Mouse (Mus musculus) yolk sac, embryonic 10.5 days (tissue): ENCODE results near the gene Zfp652.
A peak's percentile ranks its signal among the peaks of the same experiment; 100 is the strongest.

Source experiments
- DNase-seq: peaks from one replicate; pipeline ENCODE4 v3.0.0-alpha.2; 2017; ENCODE audit warnings: low spot score

Gene Zfp652

DNA sequence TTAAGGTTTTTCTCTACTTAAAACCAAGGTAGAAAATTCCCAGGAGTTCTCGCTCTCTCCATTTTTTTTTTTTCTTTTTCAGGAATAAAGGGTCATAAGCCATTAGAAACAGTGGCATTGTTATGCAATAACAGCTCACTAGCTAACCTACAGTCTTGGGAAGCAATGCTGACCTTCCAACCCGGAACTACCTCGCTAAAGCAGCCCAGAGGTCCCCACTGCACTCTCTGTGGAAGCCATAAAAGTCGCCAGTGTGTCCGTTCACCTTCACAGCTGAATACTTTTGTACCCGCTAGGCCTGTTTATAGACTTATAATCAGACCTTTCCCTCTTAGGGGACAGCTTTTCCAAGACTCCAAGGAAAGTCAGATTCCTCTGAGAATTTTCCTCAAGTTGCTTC lies 55.8 kb downstream of the Zfp652 start:
- DNase-seq: no peak

DNA sequence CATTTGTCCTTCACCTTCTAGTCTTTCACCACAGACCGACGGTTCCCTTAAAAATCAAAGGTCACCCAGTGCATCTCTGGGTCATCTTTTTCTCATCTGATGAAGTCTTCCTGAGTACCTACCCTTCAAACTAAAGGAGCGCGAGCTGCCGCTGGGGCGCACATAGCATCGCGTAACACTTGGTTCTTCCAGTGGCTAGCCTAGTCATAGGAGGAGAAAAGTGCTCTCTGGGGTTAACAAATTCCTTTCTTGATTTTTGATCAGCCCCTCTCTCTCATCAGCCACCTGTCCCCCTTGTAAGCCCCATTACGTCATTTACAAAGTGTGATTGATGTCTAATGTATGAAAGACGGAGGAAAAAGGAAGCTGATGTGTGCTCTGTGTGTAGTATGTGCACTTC lies 56.7 kb downstream of the Zfp652 start:
- DNase-seq: no peak

DNA sequence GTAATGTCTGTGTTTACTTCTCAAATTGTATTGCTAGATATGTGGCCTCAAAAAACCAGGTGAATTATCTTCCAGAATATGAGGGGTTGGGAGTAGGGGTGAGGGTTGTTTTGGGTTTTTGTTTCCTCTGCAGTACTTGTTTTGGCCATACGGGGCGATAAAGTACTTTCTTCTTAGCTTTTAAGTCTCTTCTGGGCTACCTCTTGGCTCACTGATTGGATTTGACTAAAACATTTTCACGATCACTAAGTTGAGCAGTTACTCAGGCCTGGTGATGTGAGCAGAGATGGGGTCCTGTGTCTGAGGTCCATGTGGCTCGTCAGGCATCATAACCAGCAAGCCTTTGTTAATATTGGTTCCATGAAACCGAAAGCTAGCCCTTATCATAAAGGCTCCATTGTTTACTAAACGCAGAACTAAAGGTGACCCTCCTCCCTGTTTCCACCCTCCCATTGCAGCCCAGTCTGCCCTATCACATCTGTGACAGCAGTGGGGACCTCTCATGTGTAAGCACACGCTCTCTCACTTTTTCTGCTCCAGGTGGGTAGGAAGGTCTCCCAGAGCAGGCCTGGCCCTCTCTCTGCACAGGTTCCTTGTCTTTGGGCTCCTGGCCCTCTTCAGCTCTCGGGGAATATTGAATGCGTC lies 58.4 kb downstream of the Zfp652 start:
- no peak for DNase-seq

DNA sequence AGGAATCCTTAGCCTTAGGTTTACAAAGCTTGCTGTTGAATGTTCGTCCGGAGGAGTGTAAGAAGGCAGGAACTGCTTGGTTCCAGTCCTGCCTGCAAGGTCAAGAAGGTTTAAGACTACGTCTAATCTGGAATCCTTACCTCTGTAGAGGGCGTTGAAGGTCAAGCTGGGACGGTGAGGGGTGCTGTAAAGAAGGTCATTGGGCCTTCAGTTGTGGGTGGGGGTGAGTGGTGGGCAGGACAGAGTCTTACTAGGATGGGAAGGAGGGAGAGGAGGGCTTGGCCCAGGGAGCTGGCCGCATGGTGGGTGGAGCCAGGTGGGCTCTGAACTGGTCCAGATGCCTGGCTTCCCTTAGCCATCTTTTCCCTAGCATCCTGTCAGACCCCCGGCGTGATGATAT lies 59.2 kb downstream of the Zfp652 start:
- DNase-seq: no peak

DNA sequence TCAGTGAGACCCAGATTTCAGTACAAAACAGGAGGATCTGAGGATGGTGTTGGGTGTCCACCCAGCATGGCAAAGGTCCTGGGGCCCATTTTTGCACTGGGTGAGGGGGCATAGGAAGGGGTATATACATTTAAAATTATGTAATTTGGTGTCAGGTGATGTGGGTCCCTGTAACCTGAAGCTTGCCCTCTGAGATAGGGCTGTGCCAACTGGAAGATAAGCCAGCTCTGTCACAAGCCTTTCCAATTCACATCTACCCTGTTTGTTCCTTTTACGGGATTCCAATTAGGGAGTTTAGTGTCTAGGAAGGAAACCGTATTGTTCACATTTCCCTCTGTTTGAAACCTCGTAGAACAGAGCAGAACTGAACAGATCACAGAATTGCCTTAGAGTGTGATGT lies 60.8 kb downstream of the Zfp652 start:
- DNase-seq: no peak

DNA sequence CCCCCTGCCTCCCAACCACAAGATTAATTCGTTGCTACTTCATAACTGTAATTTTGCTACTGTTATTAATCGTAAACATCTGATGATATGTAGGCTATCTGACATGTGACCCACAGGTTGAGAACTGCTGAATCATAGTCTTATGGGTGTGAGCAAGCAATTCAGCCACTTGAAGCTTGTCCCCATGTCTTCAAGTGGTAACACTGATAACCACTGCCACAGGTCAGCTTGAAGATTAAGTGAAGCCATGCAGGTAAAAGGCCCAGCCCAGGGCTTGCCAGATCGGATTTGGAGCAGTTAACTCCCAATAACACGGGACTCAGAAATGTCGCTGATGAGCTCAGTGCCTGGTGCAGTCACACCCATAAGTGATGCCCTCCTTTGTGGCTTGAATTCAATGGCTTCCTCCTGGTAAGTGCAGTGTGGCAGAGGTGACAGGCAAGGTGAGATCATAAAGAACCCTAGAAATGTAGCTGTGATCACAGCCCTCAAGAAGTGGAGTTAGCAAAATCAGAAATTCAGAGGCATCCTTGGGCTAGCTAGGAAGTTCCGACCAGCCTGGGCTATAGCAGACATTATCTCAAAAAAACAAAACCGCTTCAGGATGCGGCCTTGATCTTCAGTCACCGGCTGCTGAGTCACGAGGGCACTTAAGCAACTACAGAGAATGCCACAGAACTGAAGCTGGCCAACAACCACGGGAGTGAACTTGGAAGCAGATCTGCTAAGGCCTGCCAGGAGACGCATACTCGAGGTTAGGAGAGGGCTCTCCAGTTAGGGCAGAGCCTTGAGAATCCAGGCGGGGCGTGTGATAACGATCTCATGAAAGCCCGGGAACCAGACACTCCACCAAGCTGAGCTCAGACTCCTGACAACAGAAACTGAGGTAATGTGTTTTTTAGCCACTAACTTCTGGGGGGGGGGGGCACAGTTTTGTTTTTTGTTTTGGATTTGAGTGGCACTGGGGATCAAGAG lies 65.1 kb downstream of the Zfp652 start:
- peak; percentile 23 for DNase-seq

DNA sequence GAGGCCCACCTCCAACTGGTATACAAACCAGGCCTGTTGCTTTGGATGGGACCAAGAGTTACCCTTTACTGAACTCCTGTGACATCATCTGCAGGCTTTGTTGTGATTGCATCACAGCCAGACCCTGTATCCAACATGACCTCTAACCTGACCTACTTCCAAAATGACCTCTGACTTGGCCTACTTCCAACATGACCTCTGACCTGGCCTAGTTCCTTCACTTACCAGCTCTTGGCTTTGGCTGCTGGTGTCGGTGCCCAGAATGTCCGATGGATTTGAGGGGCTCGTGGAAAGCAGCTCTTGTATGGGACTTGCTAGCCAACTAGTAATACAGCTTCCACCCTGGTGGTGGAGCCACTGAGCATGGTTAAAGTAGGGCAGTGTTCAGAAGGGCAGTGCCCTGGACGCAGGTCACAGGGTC lies 66.4 kb downstream of the Zfp652 start:
- DNase-seq: peak; percentile 37

DNA sequence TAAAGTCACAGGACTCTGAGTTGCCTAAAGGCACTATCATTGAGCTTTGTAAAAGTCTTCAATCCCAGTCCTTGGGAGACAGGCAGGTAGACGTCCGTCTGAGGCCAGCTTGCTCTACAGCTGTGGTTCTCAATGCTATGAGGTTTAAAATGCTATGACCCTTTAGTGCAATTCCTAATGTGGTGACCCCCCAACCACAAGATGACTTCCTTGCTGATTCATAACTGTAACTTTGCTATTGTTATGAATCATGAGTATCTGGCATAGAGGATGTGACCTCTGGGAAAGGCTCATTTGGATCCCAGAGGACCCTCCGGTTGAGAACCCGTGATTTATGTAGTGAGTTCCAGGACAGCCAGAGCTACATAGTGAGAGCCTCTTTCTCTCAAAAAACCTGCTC lies 66.9 kb downstream of the Zfp652 start:
- no peak for DNase-seq

DNA sequence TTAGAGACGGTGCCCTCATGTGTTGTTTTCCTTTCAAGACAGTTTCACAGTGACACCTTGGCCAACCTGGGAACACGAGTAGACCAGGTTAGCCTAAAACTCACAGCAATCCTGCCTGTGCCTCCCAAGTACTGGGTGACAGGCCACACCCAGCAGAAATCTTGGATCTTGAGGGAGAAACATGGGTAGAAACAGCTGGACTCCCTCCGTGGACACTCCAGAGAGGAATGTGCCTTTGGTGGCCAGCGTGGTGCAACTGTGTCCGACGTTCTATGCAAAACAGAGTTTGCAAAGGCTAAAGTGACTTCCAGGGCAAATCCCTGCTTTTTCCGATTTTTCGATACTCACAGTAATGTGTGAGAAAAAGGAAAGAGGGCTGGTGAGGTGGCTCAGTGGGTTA lies 68.0 kb downstream of the Zfp652 start:
- DNase-seq: no peak

DNA sequence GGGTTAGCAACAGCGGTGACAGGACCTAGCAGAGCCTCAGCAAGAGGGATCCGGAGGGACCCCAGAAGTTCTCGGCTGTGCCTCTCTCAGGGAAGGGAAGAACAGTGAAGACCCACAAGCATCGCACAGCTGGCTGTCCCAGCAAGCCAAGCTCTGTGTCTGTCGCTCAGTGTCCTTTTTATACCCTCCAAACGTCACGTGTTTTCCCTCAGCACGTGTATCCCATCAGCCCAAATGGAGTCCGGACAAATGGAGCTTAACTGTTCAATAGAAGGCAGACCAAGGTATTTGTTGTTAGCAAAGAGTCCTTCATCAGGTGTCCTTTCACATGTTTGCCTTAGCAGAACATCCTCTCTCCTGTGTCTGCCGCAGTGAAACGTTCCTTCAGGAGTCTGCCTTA lies 69.1 kb downstream of the Zfp652 start:
- no peak for DNase-seq

DNA sequence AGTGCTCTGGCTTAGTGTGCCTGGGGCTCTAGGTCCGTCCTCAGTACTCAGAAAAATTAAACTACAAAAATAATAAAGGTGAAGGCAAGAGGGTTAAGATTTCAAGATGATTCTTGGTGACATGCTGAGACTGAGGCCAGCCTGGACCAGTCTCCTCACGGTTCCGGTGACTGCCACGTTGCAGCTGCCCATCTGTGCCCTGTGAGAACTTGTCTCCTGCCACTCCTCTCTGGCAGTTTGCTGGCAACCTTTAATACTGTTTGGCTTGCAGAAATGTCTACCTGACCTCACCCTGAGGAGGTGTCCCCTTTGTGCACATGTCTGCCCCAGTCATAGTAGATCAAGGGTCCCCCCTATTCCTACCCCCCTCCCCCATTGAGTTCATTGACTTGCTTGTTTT lies 71.0 kb downstream of the Zfp652 start:
- no peak for DNase-seq

DNA sequence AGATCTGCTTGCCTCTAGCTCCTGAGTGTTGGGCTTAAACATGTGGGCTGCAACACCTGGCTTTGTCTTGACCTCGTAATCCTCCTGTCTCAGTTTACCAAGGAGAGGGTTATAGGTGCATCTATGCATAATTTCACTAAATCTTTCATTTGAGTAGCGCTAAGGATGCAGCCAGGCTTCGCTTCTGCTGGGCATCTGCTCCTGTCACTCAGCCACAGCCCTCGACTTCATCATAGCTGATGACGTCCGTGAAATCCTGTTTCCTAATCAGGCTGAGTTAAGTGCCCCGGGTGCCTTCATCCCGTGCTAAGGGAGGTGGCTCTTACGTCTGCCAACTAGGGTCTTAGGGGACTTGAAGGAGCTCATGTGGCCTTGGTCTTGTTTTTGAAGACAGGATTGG lies 71.5 kb downstream of the Zfp652 start:
- DNase-seq: no peak

DNA sequence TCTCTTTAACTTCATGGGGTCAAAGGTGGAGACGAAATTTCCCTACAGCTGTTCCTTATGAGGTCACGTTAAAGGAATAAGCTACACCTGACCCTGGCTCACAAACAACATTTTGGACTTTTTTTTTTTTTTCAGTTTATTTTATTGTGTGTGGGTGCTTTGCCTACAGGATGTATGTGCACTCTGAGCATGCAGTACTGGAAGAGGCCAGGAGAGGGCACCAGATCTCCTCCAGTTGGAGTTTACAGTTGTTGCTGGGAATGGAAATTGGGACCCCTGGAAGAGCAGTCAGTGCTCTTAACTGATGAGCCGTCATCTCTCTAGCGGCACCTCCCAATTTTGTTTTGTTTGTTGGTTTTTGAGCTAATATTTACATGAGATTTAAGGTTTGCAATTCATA lies 73.2 kb downstream of the Zfp652 start:
- no peak for DNase-seq

DNA sequence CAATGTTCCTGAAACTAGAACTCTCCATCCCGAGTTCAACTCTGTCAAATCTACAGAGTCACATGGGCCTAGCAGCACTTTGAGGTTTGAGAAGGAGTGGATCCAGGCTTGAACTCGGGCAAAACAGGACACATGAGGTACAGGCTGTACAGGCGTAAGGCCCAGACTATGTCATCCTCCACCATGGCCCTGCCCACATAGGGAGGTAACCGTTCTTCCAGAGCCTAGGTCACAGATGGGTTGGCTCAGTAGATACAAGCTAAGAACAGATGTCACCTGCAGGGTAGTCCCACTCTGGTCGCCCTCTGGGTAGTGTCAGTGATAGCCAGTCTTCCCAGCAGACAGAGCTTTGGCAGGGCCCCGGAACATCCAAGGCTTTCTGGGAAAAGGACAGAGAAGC lies 74.0 kb downstream of the Zfp652 start:
- no peak for DNase-seq

DNA sequence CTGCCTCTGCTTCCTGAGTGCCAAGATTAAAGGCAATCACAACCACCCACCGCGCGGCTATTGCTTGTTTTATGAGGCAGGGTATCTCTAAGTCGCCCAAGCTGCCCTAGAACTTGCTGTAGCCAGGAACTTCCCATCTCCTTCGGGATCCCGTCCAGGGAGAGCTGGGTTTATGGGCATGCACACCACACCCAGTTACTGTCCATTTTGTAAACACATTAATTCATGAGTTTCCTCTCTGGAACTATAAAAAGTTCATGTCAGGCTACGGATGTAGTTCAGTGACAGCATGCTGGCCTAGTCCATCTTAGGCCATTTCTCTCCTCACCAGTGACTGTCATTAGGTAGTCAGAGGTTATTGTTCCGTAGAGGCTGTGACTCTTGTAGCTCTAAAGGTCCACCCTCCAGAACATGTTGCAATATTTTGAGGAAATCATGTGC lies 77.0 kb downstream of the Zfp652 start:
- DNase-seq: no peak

DNA sequence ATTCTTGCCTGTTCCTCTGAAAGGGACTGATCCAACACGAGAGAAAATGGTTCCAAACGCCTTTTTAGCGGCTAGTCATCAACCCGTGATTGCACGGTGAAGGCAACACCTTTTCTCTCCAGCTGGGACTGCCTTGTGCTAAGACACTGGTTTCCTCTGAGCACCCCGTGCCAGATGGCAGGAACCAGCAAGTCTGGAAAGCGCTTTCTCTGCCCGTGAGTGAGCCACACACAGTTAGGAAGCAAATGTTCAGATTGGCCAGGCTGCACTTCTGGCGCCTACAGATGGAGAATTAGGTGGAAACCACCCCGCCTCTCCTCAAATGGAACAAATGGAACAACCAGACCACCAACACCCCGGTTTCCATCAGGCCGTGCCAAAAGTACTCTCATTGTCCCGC lies 79.3 kb downstream of the Zfp652 start:
- no peak for DNase-seq

DNA sequence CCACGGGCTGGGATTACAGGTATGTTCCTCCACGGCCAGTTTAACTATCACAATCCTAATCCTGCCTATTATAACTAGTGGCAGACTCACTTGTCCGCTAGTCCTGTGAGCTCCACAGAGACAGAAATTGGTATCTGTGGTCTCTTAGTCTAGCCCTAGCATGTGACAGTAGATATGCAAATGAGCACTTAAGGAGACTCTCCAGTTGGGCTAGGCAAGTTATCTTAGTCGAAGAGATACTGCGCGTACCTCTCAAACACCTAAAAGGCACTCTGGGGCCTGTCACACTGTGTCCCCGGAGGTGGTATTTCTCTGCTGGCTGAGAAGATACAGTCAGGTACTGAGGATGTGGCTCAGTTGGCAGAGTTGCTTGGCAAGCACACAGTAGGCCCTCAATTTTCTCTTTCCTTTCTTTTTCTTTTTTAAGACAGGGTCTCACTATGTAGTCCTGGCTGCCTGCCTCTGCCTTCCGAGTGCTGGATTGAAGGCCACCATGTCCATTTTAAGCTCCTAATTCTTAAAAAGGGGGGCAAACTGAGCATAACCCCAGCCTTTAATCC lies 80.6 kb downstream of the Zfp652 start:
- DNase-seq: no peak

DNA sequence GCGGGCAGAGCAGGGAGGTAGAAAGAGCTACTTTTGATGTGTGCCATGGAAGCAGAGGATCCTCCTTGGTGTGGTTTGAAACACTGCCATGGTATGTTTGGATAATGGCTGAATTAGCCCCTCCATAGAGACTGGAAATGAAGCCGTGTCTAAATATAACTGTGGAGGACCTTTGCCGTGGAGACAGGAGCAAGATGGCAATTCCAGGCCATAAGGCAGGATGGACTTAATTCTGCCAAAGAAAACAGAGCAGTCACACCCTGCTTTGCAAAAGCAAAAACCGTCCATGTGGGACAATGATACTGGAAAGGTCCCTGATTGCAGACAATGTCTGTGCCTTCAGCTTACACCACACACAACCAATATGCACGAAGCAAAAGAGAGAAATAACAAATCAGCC lies 81.7 kb downstream of the Zfp652 start:
- DNase-seq: no peak

DNA sequence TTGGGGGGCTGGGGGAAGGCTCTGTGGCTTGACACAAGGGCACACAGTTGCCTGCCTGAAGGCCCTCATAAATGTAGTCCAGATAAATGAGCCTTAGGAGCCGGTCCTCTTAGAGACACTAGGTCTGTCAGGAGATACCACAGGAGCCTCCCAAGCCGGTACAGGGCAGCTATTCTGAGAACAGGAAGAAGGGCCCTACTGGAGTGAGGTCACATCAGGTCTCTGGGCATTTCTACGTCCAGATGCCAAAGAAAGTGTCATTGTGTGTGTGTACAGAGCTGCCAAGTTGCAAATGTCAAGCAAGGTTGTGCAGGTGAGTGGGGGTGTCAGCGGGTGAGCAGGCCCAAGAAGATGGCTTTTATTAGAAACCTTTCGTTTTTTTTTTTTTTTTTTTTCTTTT lies 83.1 kb downstream of the Zfp652 start:
- no peak for DNase-seq

DNA sequence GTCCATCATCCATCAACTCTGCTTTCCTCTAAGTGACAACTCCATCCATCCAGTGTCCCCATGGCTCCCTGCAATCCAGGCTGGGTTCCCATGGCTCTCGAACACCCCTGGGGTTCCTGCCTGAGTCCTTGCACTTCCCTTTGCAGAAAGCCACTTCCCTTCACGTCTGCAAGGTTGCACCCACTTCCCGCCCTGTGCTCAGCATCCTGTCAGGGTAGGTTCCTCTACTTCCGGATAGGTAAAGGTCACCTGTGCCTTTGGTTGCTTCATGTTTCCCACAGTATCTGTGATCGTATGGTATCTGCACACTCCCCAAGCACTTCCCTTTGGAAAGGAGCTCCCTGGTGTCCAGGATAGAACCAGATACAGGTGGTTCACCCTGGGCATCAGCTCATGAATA lies 92.5 kb downstream of the Zfp652 start:
- no peak for DNase-seq

DNA sequence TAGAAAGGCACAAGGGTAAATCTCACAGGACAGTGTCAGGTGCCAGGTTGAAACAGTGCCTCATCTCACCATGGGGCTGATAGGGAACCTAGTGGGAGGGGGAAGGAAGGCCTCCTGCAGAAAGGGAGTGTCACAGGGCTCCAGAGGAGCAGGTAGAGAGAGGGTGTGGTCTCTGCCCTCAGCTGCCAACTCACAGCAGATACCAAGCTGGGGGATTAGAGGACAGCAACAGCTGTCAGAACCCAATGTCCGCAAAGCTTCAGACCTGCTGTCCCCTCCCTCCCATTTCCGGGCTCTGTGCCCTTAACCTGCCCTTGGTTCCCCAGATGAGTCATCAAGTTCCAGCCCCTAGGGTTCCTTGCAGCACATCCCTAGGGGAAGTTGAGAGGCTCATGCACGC lies 93.1 kb downstream of the Zfp652 start:
- DNase-seq: no peak

DNA sequence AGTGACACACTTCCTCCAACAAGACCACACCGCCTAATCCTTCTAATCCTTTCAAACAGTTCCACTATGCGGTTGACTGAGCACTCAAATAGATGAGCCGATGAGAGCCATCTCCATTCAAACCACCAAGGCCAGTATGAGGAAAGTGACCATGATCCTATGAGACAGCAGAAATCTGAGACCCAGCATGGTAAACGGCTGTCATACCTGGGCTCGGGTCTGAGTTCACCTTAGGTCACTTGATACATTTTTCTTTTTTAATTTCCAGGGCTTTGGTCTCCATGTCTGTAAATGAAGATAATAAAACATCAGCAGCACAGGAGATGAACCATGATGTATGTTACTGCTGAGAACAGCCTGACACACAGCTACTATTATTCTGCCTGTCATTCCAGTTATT lies 95.4 kb downstream of the Zfp652 start:
- DNase-seq: no peak

DNA sequence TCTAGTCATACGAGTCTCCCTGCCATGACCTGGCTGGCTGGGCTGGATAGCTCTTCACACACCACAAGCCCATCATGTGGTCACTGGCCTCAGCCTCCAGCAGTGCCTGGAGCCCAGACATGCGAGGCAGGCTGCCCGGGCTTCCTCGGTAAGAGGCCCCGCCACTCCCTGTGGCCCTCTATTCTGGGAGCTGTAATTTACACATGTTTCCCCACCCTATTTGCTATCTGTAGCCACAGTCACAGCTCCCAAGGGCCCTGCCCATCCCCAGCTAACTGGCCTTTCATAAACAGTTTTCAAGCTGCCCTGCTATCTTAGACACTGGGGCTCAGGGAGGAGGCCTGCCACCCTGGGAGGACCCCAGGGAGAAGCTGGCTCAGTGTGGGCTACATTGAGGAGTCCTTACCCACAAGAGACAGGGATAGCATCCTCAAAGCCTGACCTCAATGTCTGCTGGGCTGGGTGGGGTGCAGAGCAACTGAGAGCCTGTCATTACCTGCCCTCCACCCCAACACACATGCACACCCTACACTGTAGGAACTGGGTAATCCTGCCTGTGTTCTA lies 96.1 kb downstream of the Zfp652 start:
- DNase-seq: no peak
